Mouse (Mus musculus): Measurements from ENCODE around the gene Eif5b.
"Not testable (repeated sequence)": the region's sequence is repeated elsewhere in the genome, so short reads cannot be mapped to it uniquely, and the experiment has no call there.

The Eif5b gene

DNA sequence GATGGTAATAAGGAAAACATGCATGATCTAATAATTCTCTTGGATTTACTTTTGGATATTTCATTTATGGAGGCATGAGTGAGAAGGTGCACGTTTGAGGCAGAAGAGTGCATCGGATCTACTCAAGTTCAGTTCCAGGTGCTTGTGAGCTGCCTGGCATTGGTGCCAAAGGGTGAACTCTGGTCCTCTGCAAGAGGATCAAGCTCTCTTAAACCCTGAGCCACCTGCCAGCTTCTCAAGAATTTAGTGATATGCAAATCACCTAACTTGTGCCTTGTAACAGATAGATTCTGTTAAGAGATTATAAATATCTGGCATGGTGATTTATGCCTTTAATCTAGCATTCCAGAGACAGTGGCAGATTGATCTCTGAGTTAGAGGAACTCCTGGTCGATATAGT is 5.2 kb downstream of the Eif5b start:
- no peak for DNase-seq (ENCODE audit: extremely low spot score)

DNA sequence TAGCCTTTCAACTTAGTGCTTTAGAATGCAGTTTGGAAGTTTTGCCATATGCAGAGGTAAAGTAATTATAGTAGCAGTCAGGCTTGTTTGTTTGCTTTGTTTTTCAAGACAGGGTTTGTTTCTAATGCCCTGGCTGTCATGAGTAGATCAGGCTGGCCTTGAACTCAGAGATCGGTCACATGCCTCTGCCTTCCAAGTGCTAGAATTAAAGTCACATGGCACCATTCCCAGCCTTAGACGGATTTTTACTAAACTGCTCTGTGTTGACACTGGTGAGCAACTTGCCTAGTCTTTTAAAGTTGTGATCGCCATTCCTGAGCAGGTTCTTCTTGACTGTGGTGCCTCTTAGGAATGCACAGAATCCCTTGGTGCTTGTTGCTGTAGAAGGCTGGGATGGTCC is 8.9 kb downstream of the Eif5b start:
- DNase-seq (ENCODE audit: extremely low spot score): no peak

DNA sequence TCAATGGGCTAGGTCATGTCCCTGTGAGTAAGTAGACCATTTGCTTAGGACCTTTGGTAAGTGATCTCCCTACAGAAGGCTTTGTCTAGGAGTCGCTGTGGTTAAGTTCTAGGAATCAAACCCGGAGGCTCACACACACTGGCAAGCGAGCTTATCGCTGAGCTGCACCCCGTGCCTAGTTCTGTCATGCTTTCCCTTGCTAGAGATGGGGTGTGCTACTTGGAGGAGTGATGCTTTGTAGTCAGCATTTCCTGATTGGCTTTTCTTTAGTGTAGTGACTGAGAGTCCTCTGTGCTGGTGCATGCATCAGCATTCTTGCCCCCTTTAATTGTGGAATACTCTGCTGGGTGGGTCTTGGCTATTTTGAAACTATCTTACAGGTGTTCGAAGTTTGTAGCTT is 13.8 kb downstream of the Eif5b start:
- no peak for DNase-seq (ENCODE audit: extremely low spot score)

DNA sequence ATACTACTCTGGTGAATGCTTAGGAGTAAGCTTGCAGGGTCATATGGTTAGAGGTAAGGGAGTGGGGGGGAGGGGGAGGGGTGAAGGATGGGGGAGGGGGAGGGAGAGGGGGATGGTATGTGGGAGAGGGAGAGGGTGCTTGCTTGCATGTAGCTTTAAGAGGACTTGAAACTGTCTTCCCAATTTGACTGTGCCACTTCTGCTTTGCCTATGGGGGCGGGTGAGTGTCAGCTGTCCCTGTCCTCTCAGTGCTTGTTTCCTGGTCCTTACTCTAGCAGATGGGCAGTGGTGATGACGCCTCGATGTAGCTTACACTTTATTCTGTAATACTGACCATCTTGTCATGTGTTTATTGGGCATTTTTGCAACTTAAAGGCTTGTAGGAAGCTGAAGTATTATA is 14.3 kb downstream of the Eif5b start:
- DNase-seq (ENCODE audit: extremely low spot score): no peak

DNA sequence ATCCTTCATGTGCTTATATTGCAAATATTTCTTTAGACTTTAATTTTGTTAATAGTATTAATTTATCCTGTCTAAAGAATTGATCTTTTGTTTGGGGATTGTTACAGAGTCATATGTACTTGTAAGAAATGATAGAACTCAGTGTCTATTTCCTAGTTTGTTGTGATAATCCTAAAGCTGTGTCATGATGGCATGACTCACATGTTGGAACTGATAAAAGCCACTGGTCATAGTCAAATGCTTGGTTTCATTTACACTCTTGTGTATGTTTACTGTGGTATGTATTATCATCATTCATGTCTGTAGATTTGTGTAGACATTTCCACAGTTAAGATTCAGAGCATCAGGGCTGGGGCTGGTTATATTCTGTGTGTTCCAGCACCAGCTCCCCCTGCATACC is 14.7 kb downstream of the Eif5b start:
- DNase-seq (ENCODE audit: extremely low spot score): no peak

DNA sequence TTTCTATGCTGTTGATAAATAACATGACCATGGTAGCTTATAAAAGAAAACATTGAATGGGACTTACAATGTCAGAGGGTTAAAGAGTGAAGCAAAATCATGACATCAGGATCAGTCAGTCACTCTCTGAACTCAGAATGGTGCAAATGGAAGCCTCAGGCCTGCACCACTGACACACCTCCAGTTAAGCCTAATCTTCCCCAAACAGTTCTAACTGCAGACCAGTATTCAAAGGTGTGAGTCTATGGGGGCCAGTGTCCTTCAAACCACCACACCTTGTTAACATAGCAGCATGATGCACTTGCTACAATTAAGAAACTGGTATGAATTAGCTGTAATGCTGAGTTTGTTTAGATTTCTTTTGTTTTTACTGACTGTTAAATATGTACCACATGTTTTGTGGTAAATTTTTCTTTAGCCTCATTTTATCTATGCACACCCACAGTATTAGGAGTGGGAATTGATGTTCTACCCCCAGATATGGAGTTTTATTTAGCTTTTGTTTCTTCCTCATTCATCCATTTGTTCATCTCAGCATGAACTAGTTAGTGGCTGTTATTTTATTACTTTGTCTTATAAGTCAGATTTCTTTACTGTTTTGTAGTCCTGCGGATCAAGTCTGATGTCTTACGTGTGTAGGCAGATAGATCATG is 16.9 kb downstream of the Eif5b start:
- no peak for DNase-seq (ENCODE audit: extremely low spot score)

DNA sequence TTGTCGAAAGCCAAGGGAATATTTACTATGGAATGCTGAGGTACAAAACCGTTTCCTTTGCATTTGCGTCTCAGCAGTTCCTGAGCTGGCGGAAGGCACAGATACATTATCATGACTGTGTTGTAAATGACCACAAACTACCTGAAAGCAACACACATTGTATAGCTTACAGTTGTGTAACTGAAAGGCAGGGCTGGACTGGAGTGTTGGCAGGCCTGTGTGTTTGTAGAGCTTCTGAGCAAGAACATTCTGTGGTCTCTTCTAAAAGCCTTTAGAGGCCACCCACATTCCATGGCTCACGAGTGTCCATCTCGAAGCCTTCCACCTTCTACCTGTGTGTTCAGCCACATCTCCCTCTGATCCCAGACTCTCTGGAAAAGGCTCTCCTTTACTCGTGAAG is 29.5 kb downstream of the Eif5b start:
- DNase-seq (ENCODE audit: extremely low spot score): no peak

DNA sequence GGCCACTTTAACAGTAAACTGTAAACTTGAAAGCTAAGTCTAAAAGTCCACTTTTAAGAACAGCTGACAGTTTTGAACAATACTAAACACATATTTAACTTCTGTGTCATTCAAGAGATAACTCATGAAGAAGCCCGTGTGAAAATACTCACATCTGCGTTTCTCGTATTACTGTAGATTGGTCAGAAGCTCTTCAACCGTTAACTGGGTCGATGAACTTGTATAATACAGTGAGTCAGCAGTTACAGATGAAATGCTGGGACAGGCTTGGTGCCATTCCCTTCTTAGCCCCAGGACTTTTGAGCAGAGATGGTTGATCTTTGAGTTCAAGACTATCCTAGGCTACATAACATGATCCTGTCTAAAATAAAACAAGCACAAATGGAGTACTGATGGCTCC is 33.6 kb downstream of the Eif5b start:
- DNase-seq (ENCODE audit: extremely low spot score): no peak

DNA sequence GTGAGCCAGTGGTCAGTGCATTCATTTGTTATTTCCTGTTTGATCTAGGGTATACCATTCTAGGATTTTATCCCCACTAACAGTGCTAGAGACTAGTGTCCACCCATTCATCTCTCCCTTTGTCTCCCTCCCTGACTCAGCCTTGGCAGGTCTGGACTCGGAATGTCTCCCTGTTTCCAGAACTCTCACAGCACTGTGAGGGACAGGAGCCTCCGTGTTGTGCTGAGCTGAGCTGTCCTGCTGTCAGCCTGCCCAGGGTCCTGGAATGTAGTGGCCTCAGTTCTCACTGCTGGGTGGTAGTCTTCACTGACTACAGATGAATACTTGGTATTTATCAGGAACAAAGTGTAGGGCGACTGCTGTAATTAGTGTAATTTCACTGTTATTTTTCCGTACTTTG is 37.7 kb downstream of the Eif5b start:
- no peak for DNase-seq (ENCODE audit: extremely low spot score)

DNA sequence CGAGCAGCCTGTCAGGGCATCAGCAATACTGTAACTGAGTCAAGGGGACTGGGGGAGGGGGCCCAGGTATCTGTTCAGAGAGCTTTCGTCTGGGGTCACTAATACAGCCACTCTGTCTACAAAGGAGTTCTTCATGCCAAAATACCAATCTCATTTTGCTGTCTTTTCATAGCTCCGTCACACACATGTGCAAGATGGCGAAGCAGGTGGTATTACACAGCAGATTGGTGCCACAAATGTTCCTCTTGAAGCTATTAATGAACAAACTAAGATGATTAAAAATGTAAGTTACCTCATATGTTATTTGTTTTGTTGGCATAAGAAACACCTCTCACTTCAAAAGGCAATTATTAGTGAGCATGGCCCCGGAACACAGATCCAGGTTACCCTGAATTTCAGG is 39.6 kb downstream of the Eif5b start:
- DNase-seq (ENCODE audit: extremely low spot score): no peak

DNA sequence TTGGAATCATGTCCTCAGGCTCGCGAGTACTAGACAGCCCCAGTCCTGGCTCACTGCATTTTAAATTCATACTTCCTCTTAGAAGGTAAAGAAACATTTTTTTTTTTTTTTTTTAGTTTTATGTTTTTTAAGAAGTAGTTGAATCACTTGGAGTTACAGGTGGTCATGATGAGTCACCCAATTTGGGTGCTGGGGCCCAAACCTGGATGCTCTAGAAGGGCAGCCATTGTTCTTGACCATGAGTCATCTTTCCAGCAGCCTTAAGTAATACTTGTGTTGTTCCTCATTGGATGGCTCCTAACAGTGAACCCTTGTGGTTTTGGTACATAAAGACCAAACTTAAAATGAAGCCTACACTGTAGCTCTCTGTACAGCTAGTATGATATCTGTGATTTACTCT is 41.1 kb downstream of the Eif5b start:
- no peak for DNase-seq (ENCODE audit: extremely low spot score)

DNA sequence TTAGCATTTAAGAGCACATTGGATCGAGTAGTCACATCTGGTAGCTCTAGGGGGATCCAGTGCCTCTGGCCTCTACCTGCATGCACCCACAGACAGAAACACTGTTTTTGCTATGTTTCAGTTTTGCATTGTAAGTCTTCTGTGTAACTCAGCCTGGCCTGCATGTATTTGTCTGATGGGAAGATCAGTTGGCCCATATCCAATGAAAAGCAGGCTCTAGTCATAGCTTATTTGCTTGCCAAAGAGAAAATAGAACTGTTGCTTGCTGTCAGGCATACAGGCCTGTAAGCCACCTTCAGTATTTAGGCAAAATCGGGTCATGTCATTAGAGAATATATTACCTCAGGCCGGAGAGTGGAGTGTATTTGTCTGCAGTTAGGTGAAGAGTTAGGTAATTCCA is 50.3 kb downstream of the Eif5b start:
- no peak for DNase-seq (ENCODE audit: extremely low spot score)

DNA sequence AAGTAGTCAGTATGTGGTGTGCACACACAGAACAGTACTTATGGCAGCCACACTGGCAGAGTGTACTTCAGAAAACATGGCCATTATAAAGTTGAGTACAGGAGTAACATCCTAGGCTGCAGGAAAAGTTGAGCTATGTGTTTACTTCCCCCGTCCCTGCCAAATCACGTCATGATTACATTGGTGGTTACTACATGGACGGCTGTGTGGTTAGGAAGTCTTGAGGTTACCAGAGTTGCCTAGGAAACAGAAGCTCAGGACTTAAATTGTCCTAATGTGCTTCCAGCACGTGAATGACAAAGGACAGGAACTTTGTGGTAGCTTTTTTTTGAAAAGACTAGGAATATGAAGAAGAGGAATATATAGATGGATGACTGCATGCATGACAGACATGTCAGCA is 51.8 kb downstream of the Eif5b start:
- DNase-seq (ENCODE audit: extremely low spot score): no peak

DNA sequence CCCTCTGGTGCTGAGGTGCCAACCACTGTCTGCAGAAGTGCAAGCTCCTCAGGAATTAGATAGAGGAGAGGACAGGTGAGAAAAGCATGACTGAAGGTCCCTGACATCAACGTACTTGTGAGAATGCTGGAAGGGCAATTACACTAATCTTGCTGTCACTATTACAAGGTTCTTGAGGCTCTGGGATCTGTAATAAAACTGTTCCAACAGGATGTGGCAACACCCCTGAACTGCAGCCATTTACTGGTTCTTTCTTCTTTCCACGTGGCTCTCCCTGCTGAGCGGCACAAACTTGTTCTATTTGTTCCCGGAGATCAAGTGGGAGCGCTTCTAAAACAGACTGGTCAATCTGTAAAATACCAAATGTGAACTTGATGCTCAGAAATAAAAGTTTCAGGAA is 57.4 kb downstream of the Eif5b start:
- DNase-seq (ENCODE audit: extremely low spot score): no peak

DNA sequence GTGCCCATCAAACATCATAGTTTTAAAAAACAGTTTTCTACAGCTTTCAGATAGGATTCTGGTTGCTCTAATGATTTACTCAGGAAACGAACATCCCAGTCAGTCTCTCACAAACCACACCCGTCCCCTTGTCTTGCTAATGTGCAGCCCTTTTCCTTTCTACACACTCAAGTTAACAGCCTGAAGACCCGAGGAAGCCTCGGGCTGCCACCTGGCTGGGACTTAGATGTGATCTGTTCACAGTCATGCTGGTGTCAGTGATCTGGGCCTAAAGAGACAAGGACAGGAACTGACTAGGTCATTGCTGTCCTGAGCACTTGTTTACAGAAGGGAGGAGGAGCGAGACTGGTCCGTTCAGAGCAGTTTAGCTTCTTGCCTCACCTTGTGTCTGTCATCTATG is 60.6 kb downstream of the Eif5b start:
- DNase-seq (ENCODE audit: extremely low spot score): no peak

DNA sequence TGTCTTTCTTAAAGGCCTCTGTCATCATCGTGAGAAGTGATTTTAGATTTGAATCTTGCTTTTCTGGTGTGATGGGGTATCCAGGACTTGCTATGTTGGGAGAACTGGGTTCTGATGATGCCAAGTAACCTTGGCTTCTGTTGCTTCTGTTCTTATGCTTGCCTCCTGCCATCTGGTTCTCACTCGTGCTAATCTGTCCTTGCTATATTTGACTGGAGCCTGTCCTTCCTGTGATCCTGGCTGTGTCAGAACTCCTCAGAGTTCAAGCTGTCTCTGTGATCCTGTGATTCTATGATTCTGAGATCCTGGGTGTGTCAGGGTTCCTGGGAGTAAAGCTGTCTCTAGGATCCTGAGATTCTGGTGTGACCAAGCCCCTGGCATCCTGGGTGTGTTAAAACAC is 64.3 kb downstream of the Eif5b start:
- DNase-seq (ENCODE audit: extremely low spot score): not testable (repeated sequence)

DNA sequence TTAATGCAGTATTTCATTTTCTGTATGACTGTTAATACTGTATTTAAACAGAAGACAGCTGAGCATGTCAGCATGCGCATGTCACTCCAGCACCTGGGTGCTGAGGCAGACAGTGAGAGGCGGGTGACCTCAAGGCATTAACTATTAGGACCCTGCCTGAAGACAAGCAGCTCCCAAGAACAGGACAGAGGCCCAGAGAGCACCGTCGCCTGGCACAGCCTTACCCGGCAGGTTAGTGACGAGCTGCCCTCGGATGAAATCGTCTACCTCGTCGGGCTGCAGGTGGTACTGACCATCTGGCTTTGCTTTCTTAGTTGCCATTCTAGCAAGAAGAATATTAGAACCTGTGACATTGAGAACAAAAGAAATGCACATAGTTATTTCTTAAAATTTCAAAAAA is 69.5 kb downstream of the Eif5b start:
- DNase-seq (ENCODE audit: extremely low spot score): no peak

DNA sequence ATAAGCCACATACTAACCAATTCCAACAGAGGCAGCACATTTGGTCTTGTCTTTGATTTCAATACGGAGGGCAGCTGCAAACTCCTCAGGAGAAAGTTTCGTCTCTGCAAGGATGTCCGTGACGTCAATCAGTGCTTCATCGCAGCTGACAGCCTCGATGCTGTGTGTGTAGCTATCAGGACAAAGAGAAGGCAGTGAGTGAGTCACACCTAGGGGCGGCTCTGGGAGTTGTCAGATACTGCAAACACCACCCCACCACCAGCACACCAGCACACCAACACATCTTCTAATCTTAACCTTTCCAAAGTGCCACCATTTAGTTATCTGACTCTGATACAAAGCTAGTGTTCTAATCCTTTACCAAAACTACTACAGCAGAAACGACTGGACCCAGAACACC is 73.5 kb downstream of the Eif5b start:
- no peak for DNase-seq (ENCODE audit: extremely low spot score)

DNA sequence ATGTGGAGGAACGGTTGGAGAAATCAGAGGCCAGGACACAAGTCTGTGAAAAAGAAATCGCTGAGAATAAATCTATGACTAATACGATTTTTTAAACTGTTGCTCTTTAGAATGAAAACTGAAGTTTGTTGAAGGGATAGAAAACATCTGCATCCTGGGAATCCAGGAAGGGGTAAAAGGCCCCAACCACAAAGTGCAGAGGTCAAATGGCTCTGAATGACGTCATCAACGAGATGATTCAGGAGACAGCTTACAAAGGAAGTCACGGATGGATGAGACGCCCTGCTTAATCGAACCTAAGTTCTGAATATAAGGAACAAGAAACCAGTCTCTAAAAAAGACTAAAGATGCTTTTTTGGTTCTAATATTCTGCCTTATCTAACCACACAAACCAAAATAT is 83.5 kb downstream of the Eif5b start:
- no peak for DNase-seq (ENCODE audit: extremely low spot score)

DNA sequence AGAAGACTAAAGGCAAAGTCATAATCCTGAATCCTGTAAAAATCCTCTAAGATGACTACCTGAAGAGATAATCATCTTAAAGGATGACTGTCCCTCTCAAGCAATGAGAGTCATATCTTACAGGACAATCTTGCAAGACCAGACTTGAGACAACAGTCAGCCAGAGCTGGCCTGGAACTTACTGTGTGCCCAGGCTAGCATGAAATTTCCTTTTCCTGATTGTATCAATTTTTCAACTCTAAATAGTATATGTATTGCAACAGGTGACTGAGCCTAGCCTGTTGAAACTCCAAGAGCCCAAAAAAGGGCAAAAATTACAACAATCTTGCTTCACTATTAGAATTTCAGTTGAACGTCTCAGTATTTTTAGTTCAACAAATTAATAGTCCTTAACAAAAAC is 105.4 kb downstream of the Eif5b start:
- DNase-seq (ENCODE audit: extremely low spot score): no peak

DNA sequence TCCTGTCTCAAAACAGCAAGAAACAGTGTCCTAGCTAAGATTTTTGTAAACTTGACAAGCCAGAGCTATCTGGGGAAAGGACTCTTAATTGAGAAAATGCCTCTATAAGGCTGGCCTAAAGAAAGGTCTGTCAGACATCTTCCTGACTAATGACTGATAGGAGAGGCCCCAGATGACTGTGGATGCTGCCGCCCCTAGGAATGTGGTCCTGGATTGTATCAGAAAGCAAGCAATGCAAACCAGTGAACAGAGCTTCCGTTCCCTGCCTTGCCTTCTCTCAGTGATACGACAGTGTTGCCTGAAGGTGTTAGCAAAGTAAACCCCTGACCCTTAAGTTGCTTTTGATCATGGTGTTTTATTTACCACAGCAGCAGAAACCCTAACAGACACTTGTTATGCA is 106.0 kb downstream of the Eif5b start:
- peak; percentile 15 for DNase-seq (ENCODE audit: extremely low spot score)
